Mouse (Mus musculus) liver, embryonic 14.5 days (tissue): ENCODE results near the gene Stat6. TPM values are rescaled to one million over a fixed set of nuclear protein-coding genes. Genes with fewer than 3 reads are reported as not detected.

ENCODE experiments used
- ATAC-seq: fragments of 200-750 bp; cut with Nextera tagmentation; 2 replicates; pipeline ENCODE4 v1.8.0; 2017; ENCODE audit warnings: moderate number of reproducible peaks, mild to moderate bottlenecking, moderate library complexity; ENCODE audit not compliant: insufficient read depth
- DNase-seq, 3 experiments: peaks; one replicate each; pipeline ENCODE4 v3.0.0-alpha.2; 2012 to 2013; ENCODE audit warnings: low read depth in 3 of 3, low spot score in 3 of 3
- H3K27ac ChIP-seq: fragments of 300-500 bp; sonication (generic); 2 replicates; pipeline ENCODE4 v1.5.1; 2014; ENCODE audit warnings: moderate library complexity, mild to moderate bottlenecking, control low read depth, inconsistent platforms
- H3K27me3 ChIP-seq: fragments of 300-500 bp; sonication (generic); 2 replicates; pipeline ENCODE4 v1.6.1; 2014; ENCODE audit warnings: mild to moderate bottlenecking, low read length, moderate library complexity; ENCODE audit not compliant: control insufficient read depth, insufficient read depth
- H3K36me3 ChIP-seq: fragments of 300-500 bp; sonication (generic); replicated peaks from 2 replicates; pipeline ENCODE4 v1.6.1; 2014; ENCODE audit warnings: low read depth; ENCODE audit not compliant: control insufficient read depth, insufficient read depth
- H3K4me1 ChIP-seq, 2 experiments: fragments of 200-500 bp in 1 of 2; fragments of 300-500 bp in 1 of 2; sonication (generic) in 1 of 2; replicated peaks; 2 replicates each; pipeline ENCODE4 v1.6.1; 2012 to 2014; ENCODE audit warnings: antibody characterized with exemption in 1 of 2, inconsistent platforms in 1 of 2, low read length in 1 of 2; ENCODE audit not compliant: control insufficient read depth in 2 of 2, insufficient read depth in 2 of 2
- H3K4me2 ChIP-seq: fragments of 300-500 bp; sonication (generic); 2 replicates; pipeline ENCODE4 v1.6.1; 2014; ENCODE audit warnings: low read depth, mild to moderate bottlenecking, control low read depth, moderate library complexity
- H3K4me3 ChIP-seq, 2 experiments: fragments of 200-500 bp in 1 of 2; fragments of 300-500 bp in 1 of 2; sonication (generic) in 1 of 2; 2 replicates each; pipeline ENCODE4 v1.5.1; 2012 to 2014; ENCODE audit warnings: low read depth in 2 of 2, low read length in 2 of 2, mild to moderate bottlenecking in 2 of 2, control low read depth in 1 of 2, inconsistent platforms in 1 of 2, moderate library complexity in 1 of 2; ENCODE audit not compliant: insufficient read depth in 1 of 2
- H3K9ac ChIP-seq: fragments of 300-500 bp; sonication (generic); replicated peaks from 2 replicates; pipeline ENCODE4 v1.6.1; 2014; ENCODE audit warnings: mild to moderate bottlenecking, control low read depth, moderate library complexity
- H3K9me3 ChIP-seq: fragments of 300-500 bp; sonication (generic); 2 replicates; pipeline ENCODE4 v1.6.1; 2016; ENCODE audit warnings: low read length, mixed read lengths; ENCODE audit not compliant: control insufficient read depth
- CTCF ChIP-seq: IDR thresholded peaks from 2 replicates; pipeline ENCODE4 v1.5.1; 2016; ENCODE audit warnings: antibody characterized with exemption, low read depth, control low read depth
- EP300 ChIP-seq: IDR thresholded peaks from 2 replicates; pipeline ENCODE4 v1.6.1; 2016; ENCODE audit warnings: antibody characterized with exemption, low read depth
- WGBS: fragments of 180-500 bp; shearing (Covaris S2); extraction: QIAGEN DNeasy Blood & Tissue Kit; methylation state at CpG from one replicate; pipeline ENCODE4 v1.1.7; 2014; ENCODE audit not compliant: insufficient replicate concordance; 5-methylcytosine and 5-hydroxymethylcytosine counted together
- polyA plus RNA-seq, 2 experiments: library from polyadenylated mRNA; depleted of rRNA in 1 of 2; stranded (reverse) in 1 of 2; unstranded in 1 of 2; fragments of >200 nt; fragmentation: Nextera tagmentation in 1 of 2; extraction: Ambion mirVana in 1 of 2; gene quantifications; 2 replicates each; pipeline versions ENCODE4 v1.2.1 to v1.2.3; 2012 to 2014

The Stat6 gene
- polyA plus RNA-seq, 2 experiments = 10.2 to 10.9 TPM

- Histone ChIP-seq H3K27ac (no peak overlapping the region), H3K27me3 (no peaks in the 10 kb centered on the region), H3K4me1 (peaks cover 0 to 2% of the 10 kb centered on the region in 2 experiments; a peak in 1 of 4 replicates), H3K4me3 (no peak overlapping the region), H3K9me3 (no peaks in the 10 kb centered on the region), H3K4me2 (no peak overlapping the region), H3K36me3 (peaks cover 22% of the 10 kb centered on the region), H3K9ac (no peak overlapping the region)
- WGBS = 7% methylated on average over 1 of the region's 1 CpGs
- no peak for ATAC-seq
- TF ChIP-seq EP300 (no peak), CTCF (peak; percentile 47)
- no peak for DNase-seq
Measured at GRCm38 (mm10) chr10:127691053-127691452, 48.3 kb downstream of the Stat6 start.

- ATAC-seq (no peak), DNase-seq (no peak)
- no peak overlapping the region for H3K4me2 ChIP-seq
- H3K27ac ChIP-seq = no peak overlapping the region
- peaks cover 0 to 2% of the 10 kb centered on the region in 2 experiments; a peak in 1 of 4 replicates for H3K4me1 ChIP-seq
- no peak overlapping the region for H3K4me3 ChIP-seq
- no peak overlapping the region for H3K9ac ChIP-seq
- WGBS = 50% methylated on average over 2 of the region's 2 CpGs
- peaks cover 25% of the 10 kb centered on the region for H3K36me3 ChIP-seq
- no peaks in the 10 kb centered on the region for H3K27me3 ChIP-seq
- no peaks in the 10 kb centered on the region for H3K9me3 ChIP-seq
- TF ChIP-seq EP300 (no peak), CTCF (peak; percentile 69)
Measured at GRCm38 (mm10) chr10:127694636-127695035, 51.9 kb downstream of the Stat6 start.

- 80% methylated on average over 7 of the region's 7 CpGs for WGBS
- H3K27me3 ChIP-seq = no peaks in the 10 kb centered on the region
- peaks cover 0 to 2% of the 10 kb centered on the region in 2 experiments; a peak in 1 of 4 replicates for H3K4me1 ChIP-seq
- ATAC-seq (no peak), DNase-seq (no peak)
- TF ChIP-seq CTCF (no peak), EP300 (no peak)
- H3K27ac ChIP-seq = no peak overlapping the region
- H3K9me3 ChIP-seq = no peaks in the 10 kb centered on the region
- no peak overlapping the region for H3K4me2 ChIP-seq
- no peak overlapping the region for H3K4me3 ChIP-seq
- no peak overlapping the region for H3K9ac ChIP-seq
- peaks cover 23% of the 10 kb centered on the region for H3K36me3 ChIP-seq
Measured at GRCm38 (mm10) chr10:127695775-127696174, 53.0 kb downstream of the Stat6 start.

- no peaks in the 10 kb centered on the region for H3K9me3 ChIP-seq
- H3K9ac ChIP-seq = no peak overlapping the region
- no peak overlapping the region for H3K4me2 ChIP-seq
- DNase-seq = no peak
- H3K36me3 ChIP-seq = peaks cover 13% of the 10 kb centered on the region
- H3K27ac ChIP-seq = no peak overlapping the region
- 80% methylated on average over 7 of the region's 7 CpGs for WGBS
- ATAC-seq = no peak
- no peak for TF ChIP-seq EP300
- no peak for TF ChIP-seq CTCF
- peaks cover 0 to 2% of the 10 kb centered on the region in 2 experiments; a peak in 1 of 4 replicates for H3K4me1 ChIP-seq
- H3K27me3 ChIP-seq = no peaks in the 10 kb centered on the region
- H3K4me3 ChIP-seq = no peak overlapping the region
Measured at GRCm38 (mm10) chr10:127698966-127699365, 56.2 kb downstream of the Stat6 start.

GRCm38 (mm10) chr10:127703299-127703698, 60.5 kb downstream of the Stat6 start:
- Histone ChIP-seq H3K27ac (no peak overlapping the region), H3K9ac (no peak overlapping the region), H3K9me3 (no peaks in the 10 kb centered on the region), H3K4me2 (no peak overlapping the region), H3K36me3 (peaks cover 3% of the 10 kb centered on the region; the same call in 1 of the 2 replicates), H3K27me3 (no peaks in the 10 kb centered on the region), H3K4me3 (no peak overlapping the region), H3K4me1 (peaks cover 0 to 3% of the 10 kb centered on the region in 2 experiments; a peak in 2 of 4 replicates)
- no peak for ATAC-seq
- 37% methylated on average over 4 of the region's 4 CpGs for WGBS
- TF ChIP-seq CTCF (no peak), EP300 (no peak)
- no peak for DNase-seq
